Mouse (Mus musculus) megakaryocyte, embryonic 14.5 days (primary cell): ENCODE measurements around the gene Ifit2.

Experiments used
- FLI1 ChIP-seq: IDR thresholded peaks from 2 replicates; pipeline ENCODE4 v1.6.1; 2012; ENCODE audit warnings: low read length, inconsistent platforms, mixed read lengths
- GATA1 ChIP-seq: IDR thresholded peaks from 3 replicates; pipeline ENCODE4 v1.6.1; 2012; ENCODE audit warnings: mixed read lengths, low read length, inconsistent platforms, borderline replicate concordance

- TF ChIP-seq GATA1 (no peak), FLI1 (no peak)
Observed at GRCm38 (mm10) chr19:34623781-34624180, 73.3 kb downstream of the Ifit2 start.
